Mouse (Mus musculus): ENCODE data around the gene Snx29.

GRCm38 (mm10) chr16:11746036-11746435 is 423.3 kb downstream of the Snx29 start:
- TF ChIP-seq HCFC1 (IDR thresholded peaks at IDR 0.05; ENCODE audit: borderline replicate concordance, insufficient read depth, low read length): no peak
- TF ChIP-seq CHD2 (IDR thresholded peaks at IDR 0.05; ENCODE audit: low read depth, low read length): no peak
- TF ChIP-seq ZNF384 (IDR thresholded peaks at IDR 0.05; ENCODE audit: low read depth, low read length): no peak
- TF ChIP-seq ZC3H11A (IDR thresholded peaks at IDR 0.05; ENCODE audit: borderline replicate concordance, low read depth, low read length): no peak
